Mouse (Mus musculus) hindbrain, embryonic 16.5 days (tissue): ENCODE results near the gene Atr. TPM values are rescaled to one million over a fixed set of nuclear protein-coding genes. Genes with fewer than 3 reads are reported as not detected.

Experiments
- ATAC-seq: fragments of 200-750 bp; cut with Nextera tagmentation; 2 replicates; pipeline ENCODE4 v1.8.0; 2017; ENCODE audit warnings: moderate TSS enrichment, moderate library complexity
- H3K27ac ChIP-seq: fragments of 300-500 bp; sonication (generic); 2 replicates; pipeline ENCODE4 v1.5.1; 2014; ENCODE audit warnings: low read depth, mild to moderate bottlenecking, control low read depth, low read length, moderate library complexity
- H3K27me3 ChIP-seq: fragments of 300-500 bp; sonication (generic); replicated peaks from 2 replicates; pipeline ENCODE4 v1.6.1; 2014; ENCODE audit warnings: low read length; ENCODE audit not compliant: control insufficient read depth, insufficient read depth
- H3K36me3 ChIP-seq: fragments of 300-500 bp; sonication (generic); 2 replicates; pipeline ENCODE4 v1.6.1; 2014; ENCODE audit warnings: mild to moderate bottlenecking, low read length, moderate library complexity, mixed read lengths; ENCODE audit not compliant: control insufficient read depth, insufficient read depth
- H3K4me1 ChIP-seq: fragments of 300-500 bp; sonication (generic); 2 replicates; pipeline ENCODE4 v1.6.1; 2014; ENCODE audit warnings: low read depth, low read length; ENCODE audit not compliant: control insufficient read depth, insufficient read depth
- H3K4me2 ChIP-seq: fragments of 300-500 bp; sonication (generic); 2 replicates; pipeline ENCODE4 v1.6.1; 2014; ENCODE audit warnings: mild to moderate bottlenecking, low read length, control low read depth, moderate library complexity
- H3K4me3 ChIP-seq: fragments of 300-500 bp; sonication (generic); 2 replicates; pipeline ENCODE4 v1.5.1; 2014; ENCODE audit warnings: mild to moderate bottlenecking, low read length, control low read depth, moderate library complexity
- H3K9ac ChIP-seq: fragments of 300-500 bp; sonication (generic); 2 replicates; pipeline ENCODE4 v1.6.1; 2014; ENCODE audit warnings: low read depth, mild to moderate bottlenecking, control low read depth, low read length, moderate library complexity
- H3K9me3 ChIP-seq: fragments of 300-500 bp; sonication (generic); 2 replicates; pipeline ENCODE4 v1.6.1; 2014; ENCODE audit warnings: mild to moderate bottlenecking, low read length, moderate library complexity; ENCODE audit not compliant: control insufficient read depth
- WGBS: fragments of 180-500 bp; shearing (Covaris S2); extraction: QIAGEN DNeasy Blood & Tissue Kit; methylation state at CpG from one replicate; pipeline ENCODE4 v1.1.7; 2014; 5-methylcytosine and 5-hydroxymethylcytosine counted together
- polyA plus RNA-seq: library from polyadenylated mRNA; unstranded; fragments of >200 nt; fragmentation: Nextera tagmentation; extraction: Ambion mirVana; gene quantifications from 2 replicates; pipeline ENCODE4 v1.2.1, GENCODE M21; 2015

The Atr gene
- 9.1 and 9.3 TPM in 2 replicates for polyA plus RNA-seq

GRCm38 (mm10) chr9:95857414-95858026 lies at the start of gene Atr:
Atr (plus strand) TSS chr9:95857597.
- peak within 1 kb of the TSS; percentile 98 for H3K4me2 ChIP-seq
- no peaks in the 10 kb centered on the region for H3K9me3 ChIP-seq
- H3K36me3 ChIP-seq, result no peaks in the 10 kb centered on the region
- no peaks in the 10 kb centered on the region for H3K27me3 ChIP-seq
- peak; percentile 94 for ATAC-seq
- under 1% methylated on average over 68 of the region's 69 CpGs for WGBS
- peaks cover 7% of the 10 kb centered on the region for H3K4me1 ChIP-seq
- H3K4me3 ChIP-seq, result peak within 1 kb of the TSS; percentile 98
- peak within 1 kb of the TSS; percentile 85 for H3K9ac ChIP-seq
- peak within 1 kb of the TSS; percentile 75 for H3K27ac ChIP-seq

GRCm38 (mm10) chr9:95809596-95809995 lies 47.8 kb upstream of the Atr start:
- Histone ChIP-seq H3K9me3 (no peaks in the 10 kb centered on the region), H3K27me3 (no peaks in the 10 kb centered on the region), H3K4me3 (no peak overlapping the region), H3K9ac (no peak overlapping the region), H3K4me1 (no peaks in the 10 kb centered on the region; the same call in 1 of the 2 replicates), H3K4me2 (no peak overlapping the region), H3K36me3 (no peaks in the 10 kb centered on the region), H3K27ac (no peak overlapping the region)
- WGBS, result 75% methylated on average over 4 of the region's 4 CpGs
- no peak for ATAC-seq

- H3K27ac ChIP-seq, result no peak overlapping the region
- no peak overlapping the region for H3K4me3 ChIP-seq
- H3K9me3 ChIP-seq, result no peaks in the 10 kb centered on the region
- no peaks in the 10 kb centered on the region for H3K36me3 ChIP-seq
- no peak for ATAC-seq
- H3K9ac ChIP-seq, result no peak overlapping the region
- no peaks in the 10 kb centered on the region for H3K27me3 ChIP-seq
- no peaks in the 10 kb centered on the region; the same call in 1 of the 2 replicates for H3K4me1 ChIP-seq
- 97% methylated on average over 4 of the region's 4 CpGs for WGBS
- no peak overlapping the region for H3K4me2 ChIP-seq
Observed at GRCm38 (mm10) chr9:95811817-95812216, 45.6 kb upstream of the Atr start.

GRCm38 (mm10) chr9:95813721-95814531 lies 43.5 kb upstream of the Atr start:
- H3K27me3 ChIP-seq, result no peaks in the 10 kb centered on the region
- peak overlapping the region; percentile 15; the same call in 1 of the 2 replicates for H3K4me2 ChIP-seq
- no peaks in the 10 kb centered on the region for H3K36me3 ChIP-seq
- no peaks in the 10 kb centered on the region; the same call in 1 of the 2 replicates for H3K4me1 ChIP-seq
- H3K9me3 ChIP-seq, result no peaks in the 10 kb centered on the region
- H3K4me3 ChIP-seq, result no peak overlapping the region
- H3K27ac ChIP-seq, result no peak overlapping the region
- no peak overlapping the region for H3K9ac ChIP-seq
- WGBS, result 25% methylated on average over 20 of the region's 20 CpGs
- peak; percentile 81; the same call in 1 of the 2 replicates for ATAC-seq

DNA sequence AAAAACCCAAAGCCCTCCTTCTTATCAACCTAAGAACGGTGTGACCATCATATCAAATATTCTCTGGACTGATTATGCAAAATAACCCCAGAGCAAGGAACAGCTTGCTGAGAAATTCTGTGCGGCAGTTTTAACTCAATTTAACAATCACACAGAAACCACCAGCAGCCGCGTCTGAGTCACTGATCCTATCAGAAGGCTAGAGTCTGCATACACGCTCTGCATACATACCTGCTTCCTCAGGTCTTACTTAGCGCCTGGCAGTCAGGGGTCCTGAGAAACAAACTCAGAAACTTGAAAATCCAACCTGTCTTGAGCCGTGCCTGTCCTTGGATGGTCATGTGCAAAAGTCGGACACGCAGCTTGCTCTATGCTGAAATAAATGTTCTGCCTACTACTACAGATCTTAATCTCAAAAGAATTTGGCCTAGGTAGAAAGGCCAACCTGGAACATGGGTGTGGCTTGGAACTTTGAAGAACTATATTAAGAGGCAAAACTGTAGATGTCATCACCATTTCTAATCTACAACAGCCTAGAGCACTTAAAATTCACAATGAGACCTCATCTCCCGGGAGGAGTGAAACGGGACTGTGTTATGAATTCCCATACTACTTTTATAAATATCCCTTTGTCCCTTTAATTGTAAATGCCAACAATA lies 42.3 kb upstream of the Atr start:
- ATAC-seq, result no peak
- Histone ChIP-seq H3K36me3 (no peaks in the 10 kb centered on the region), H3K4me1 (no peaks in the 10 kb centered on the region; the same call in 1 of the 2 replicates), H3K9ac (no peak overlapping the region), H3K9me3 (no peaks in the 10 kb centered on the region), H3K27me3 (no peaks in the 10 kb centered on the region), H3K4me3 (no peak overlapping the region), H3K4me2 (no peak overlapping the region), H3K27ac (no peak overlapping the region)
- WGBS, result 70% methylated on average over 11 of the region's 11 CpGs

GRCm38 (mm10) chr9:95815706-95816105 lies 41.7 kb upstream of the Atr start:
- Histone ChIP-seq H3K27me3 (no peaks in the 10 kb centered on the region), H3K4me3 (no peak overlapping the region), H3K27ac (no peak overlapping the region), H3K36me3 (no peaks in the 10 kb centered on the region), H3K4me2 (no peak overlapping the region), H3K4me1 (no peaks in the 10 kb centered on the region; the same call in 1 of the 2 replicates), H3K9me3 (no peaks in the 10 kb centered on the region), H3K9ac (no peak overlapping the region)
- ATAC-seq, result no peak
- 89% methylated on average over 4 of the region's 4 CpGs for WGBS

- Histone ChIP-seq H3K27me3 (no peaks in the 10 kb centered on the region), H3K9me3 (no peaks in the 10 kb centered on the region), H3K4me3 (no peak overlapping the region), H3K36me3 (no peaks in the 10 kb centered on the region), H3K9ac (no peak overlapping the region), H3K4me2 (no peak overlapping the region), H3K4me1 (no peaks in the 10 kb centered on the region), H3K27ac (no peak overlapping the region)
- WGBS, result 81% methylated on average over 7 of the region's 7 CpGs
- no peak for ATAC-seq
Observed at GRCm38 (mm10) chr9:95822531-95822930, 34.9 kb upstream of the Atr start.

DNA sequence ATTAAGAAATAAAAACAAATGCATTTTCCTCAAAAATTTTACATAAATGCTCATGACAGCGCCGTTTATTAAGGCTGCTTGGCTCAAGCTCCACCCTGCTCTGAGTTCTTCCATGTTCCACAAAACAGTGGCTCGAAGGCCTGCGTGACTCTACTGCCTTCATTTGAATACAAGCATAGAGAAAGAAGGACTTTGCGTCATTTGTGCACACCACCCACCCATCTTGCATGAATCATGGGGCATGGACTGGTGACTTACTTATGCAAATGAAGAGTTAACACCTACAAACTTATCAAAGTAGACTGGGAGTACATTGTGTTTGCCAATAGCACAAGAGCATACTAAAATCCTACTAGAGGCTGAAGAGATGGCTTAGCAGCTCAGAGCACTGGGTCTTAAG lies 29.8 kb upstream of the Atr start:
- 95% methylated on average over 5 of the region's 5 CpGs for WGBS
- no peak overlapping the region for H3K27ac ChIP-seq

GRCm38 (mm10) chr9:95832758-95833157 lies 24.6 kb upstream of the Atr start:
- H3K4me1 ChIP-seq, result no peaks in the 10 kb centered on the region
- no peak overlapping the region for H3K4me3 ChIP-seq
- no peaks in the 10 kb centered on the region for H3K9me3 ChIP-seq
- 92% methylated on average over 3 of the region's 3 CpGs for WGBS
- no peak for ATAC-seq
- H3K4me2 ChIP-seq, result no peak overlapping the region
- H3K9ac ChIP-seq, result no peak overlapping the region
- no peaks in the 10 kb centered on the region for H3K27me3 ChIP-seq
- no peaks in the 10 kb centered on the region for H3K36me3 ChIP-seq
- no peak overlapping the region for H3K27ac ChIP-seq

More for the DNA sequence above, 29.8 kb upstream of the Atr start:
- Histone ChIP-seq H3K27me3 (no peaks in the 10 kb centered on the region), H3K4me2 (no peak overlapping the region), H3K9me3 (no peaks in the 10 kb centered on the region), H3K9ac (no peak overlapping the region), H3K4me1 (no peaks in the 10 kb centered on the region), H3K36me3 (no peaks in the 10 kb centered on the region), H3K4me3 (no peak overlapping the region)
- no peak for ATAC-seq
